Mouse (Mus musculus): ENCODE results near the gene Gpatch8. TPM values are rescaled to one million over a fixed set of nuclear protein-coding genes. Genes with fewer than 3 reads are reported as not detected.

The Gpatch8 gene
- polyA plus RNA-seq, 1 experiment: 34.5 TPM

GRCm38 (mm10) chr11:102449043-102450008 lies 106.9 kb downstream of the Gpatch8 start:
- no peak overlapping the region for H3K27ac ChIP-seq (ENCODE audit: control insufficient read depth, insufficient read depth, low read length)
- H3K4me3 ChIP-seq (ENCODE audit: control insufficient read depth, insufficient read depth, low read length): no peak overlapping the region
- no peak for DNase-seq
- TF ChIP-seq POLR2A (IDR thresholded peaks at IDR 0.05; ENCODE audit: control insufficient read depth, extremely low read depth, insufficient read depth, low read length, poor library complexity) (no peak), CTCF (IDR thresholded peaks at IDR 0.05; ENCODE audit: borderline replicate concordance, control insufficient read depth, extremely low read depth, insufficient read depth, low read length, poor library complexity) (no peak)
- H3K36me3 ChIP-seq (ENCODE audit: control insufficient read depth, insufficient read depth, low read length): no peaks in the 10 kb centered on the region
- peaks cover 12% of the 10 kb centered on the region; the same call in 1 of the 2 replicates for H3K27me3 ChIP-seq (ENCODE audit: control insufficient read depth, insufficient read depth, low read length)
- H3K4me1 ChIP-seq (replicated peaks; ENCODE audit: control insufficient read depth, insufficient read depth, low read length): peaks cover 7% of the 10 kb centered on the region
- WGBS: 78% methylated on average over 17 of the region's 17 CpGs

DNA sequence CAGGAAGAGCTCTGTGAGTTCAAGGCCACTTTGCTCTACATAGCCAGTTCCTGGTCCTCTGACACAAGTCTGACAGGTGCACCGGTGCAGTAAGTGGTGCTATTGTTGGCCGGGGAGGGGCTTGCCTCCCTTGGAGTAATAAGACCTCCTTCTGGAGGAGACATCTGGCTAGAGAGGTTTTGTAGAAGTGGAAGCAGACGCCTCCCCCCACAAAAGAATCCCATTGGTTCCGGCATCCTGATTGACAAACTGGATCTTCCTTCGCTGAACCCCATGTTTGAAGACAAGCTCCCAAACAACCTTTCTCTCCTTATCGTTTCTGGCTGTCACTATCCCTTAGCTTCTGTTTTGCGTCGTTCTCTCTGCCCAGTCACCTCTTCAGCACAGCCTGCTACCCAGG lies 107.9 kb downstream of the Gpatch8 start:
- Histone ChIP-seq H3K4me1 (replicated peaks; ENCODE audit: control insufficient read depth, insufficient read depth, low read length) (peaks cover 7% of the 10 kb centered on the region), H3K4me3 (ENCODE audit: control insufficient read depth, insufficient read depth, low read length) (no peak overlapping the region), H3K27me3 (ENCODE audit: control insufficient read depth, insufficient read depth, low read length) (peaks cover 12% of the 10 kb centered on the region; the same call in 1 of the 2 replicates), H3K27ac (ENCODE audit: control insufficient read depth, insufficient read depth, low read length) (no peak overlapping the region), H3K36me3 (ENCODE audit: control insufficient read depth, insufficient read depth, low read length) (no peaks in the 10 kb centered on the region)
- 37% methylated on average over 8 of the region's 8 CpGs for WGBS
- TF ChIP-seq CTCF (IDR thresholded peaks at IDR 0.05; ENCODE audit: borderline replicate concordance, control insufficient read depth, extremely low read depth, insufficient read depth, low read length, poor library complexity): no peak
- no peak for TF ChIP-seq POLR2A (IDR thresholded peaks at IDR 0.05; ENCODE audit: control insufficient read depth, extremely low read depth, insufficient read depth, low read length, poor library complexity)
- DNase-seq: no peak

DNA sequence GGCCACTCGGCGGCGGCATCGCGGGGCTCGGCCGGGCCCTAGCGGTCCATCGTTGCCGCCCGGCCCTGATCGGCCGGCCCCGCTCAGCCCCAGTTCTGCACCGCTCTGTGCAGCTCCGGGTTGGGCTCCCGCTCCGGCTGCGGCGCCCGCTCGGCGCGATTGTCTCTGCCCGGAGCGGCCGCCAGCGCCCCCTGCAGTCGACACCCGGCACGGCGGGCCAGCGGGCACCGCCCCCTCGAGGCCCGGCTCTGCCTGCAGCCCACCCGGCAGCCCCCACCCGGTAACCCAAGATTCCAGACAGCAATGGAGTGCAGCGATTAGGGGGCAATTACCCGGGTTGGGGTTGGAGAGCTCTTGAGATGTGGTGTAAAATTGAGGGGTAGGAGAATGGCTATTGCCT lies 108.7 kb downstream of the Gpatch8 start, which contains the start of gene Fam171a2:
Gene Fam171a2 (minus strand): TSS at position 186 of the 400 bp plus-strand sequence.
- H3K4me3 ChIP-seq (ENCODE audit: control insufficient read depth, insufficient read depth, low read length): peak within 1 kb of the TSS; percentile 41
- under 1% methylated on average over 40 of the region's 40 CpGs for WGBS

DNA sequence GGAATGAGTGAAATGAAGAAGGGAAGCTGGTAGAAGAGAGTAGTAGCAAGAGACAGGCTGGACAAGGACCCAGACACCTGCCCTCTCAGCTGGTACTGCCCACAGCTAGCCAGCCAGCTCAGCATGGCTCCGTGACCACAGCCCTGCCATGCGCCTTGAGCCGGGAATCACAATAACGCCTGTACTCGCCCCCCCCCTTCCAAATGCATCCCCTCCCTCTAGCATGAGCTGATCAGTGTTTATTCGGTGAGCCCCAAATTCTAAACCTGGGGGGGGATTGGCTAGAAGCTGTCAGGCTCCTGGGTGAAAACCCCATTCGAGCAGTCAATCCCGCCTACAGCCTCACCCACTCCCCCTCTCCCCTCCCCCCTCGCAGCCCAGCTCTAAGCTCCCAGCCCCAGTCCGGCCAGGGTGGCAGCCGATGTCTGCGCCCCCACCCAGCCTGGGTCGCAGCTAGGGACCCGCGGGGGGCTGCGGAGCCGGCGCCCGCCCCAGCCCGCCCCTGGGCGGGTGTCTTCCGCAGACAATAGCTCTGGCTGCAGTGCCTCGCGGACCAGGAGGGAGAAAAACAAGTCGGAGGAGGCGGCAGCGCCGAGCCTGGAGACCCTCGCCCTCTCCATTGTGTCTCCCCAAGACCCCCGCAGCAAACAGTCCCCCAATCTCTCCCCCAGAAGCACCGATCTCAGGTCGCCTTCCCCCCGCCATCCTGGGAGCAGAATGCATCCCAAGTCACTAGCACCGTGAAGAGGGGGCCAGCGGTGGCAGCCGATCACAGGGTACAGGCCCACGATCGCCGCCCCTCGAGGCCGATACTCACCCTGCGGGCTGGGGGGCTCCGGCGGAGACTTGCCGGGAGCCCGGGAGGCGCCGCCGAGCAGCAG lies 109.4 kb downstream of the Gpatch8 start:
- WGBS: 2% methylated on average over 49 of the region's 49 CpGs
- no peak for DNase-seq
- Histone ChIP-seq H3K36me3 (ENCODE audit: control insufficient read depth, insufficient read depth, low read length) (no peaks in the 10 kb centered on the region), H3K4me3 (ENCODE audit: control insufficient read depth, insufficient read depth, low read length) (peak overlapping the region; percentile 41), H3K27ac (ENCODE audit: control insufficient read depth, insufficient read depth, low read length) (no peak overlapping the region), H3K4me1 (replicated peaks; ENCODE audit: control insufficient read depth, insufficient read depth, low read length) (peaks cover 7% of the 10 kb centered on the region), H3K27me3 (ENCODE audit: control insufficient read depth, insufficient read depth, low read length) (peaks cover 12% of the 10 kb centered on the region; the same call in 1 of the 2 replicates)
- TF ChIP-seq POLR2A (IDR thresholded peaks at IDR 0.05; ENCODE audit: control insufficient read depth, extremely low read depth, insufficient read depth, low read length, poor library complexity) (no peak), CTCF (IDR thresholded peaks at IDR 0.05; ENCODE audit: borderline replicate concordance, control insufficient read depth, extremely low read depth, insufficient read depth, low read length, poor library complexity) (no peak)

More for the DNA sequence above, 108.7 kb downstream of the Gpatch8 start, which contains the start of gene Fam171a2:
- peaks cover 12% of the 10 kb centered on the region; the same call in 1 of the 2 replicates for H3K27me3 ChIP-seq (ENCODE audit: control insufficient read depth, insufficient read depth, low read length)
- peaks cover 7% of the 10 kb centered on the region for H3K4me1 ChIP-seq (replicated peaks; ENCODE audit: control insufficient read depth, insufficient read depth, low read length)
- peak; percentile 84 for DNase-seq
- H3K36me3 ChIP-seq (ENCODE audit: control insufficient read depth, insufficient read depth, low read length): no peaks in the 10 kb centered on the region
- H3K27ac ChIP-seq (ENCODE audit: control insufficient read depth, insufficient read depth, low read length): no peak within 1 kb of the TSS
- TF ChIP-seq CTCF (IDR thresholded peaks at IDR 0.05; ENCODE audit: borderline replicate concordance, control insufficient read depth, extremely low read depth, insufficient read depth, low read length, poor library complexity): peak; percentile 94
- TF ChIP-seq POLR2A (IDR thresholded peaks at IDR 0.05; ENCODE audit: control insufficient read depth, extremely low read depth, insufficient read depth, low read length, poor library complexity): no peak

GRCm38 (mm10) chr11:102445891-102446361 lies 110.3 kb downstream of the Gpatch8 start:
- no peak overlapping the region for H3K4me3 ChIP-seq (ENCODE audit: control insufficient read depth, insufficient read depth, low read length)
- H3K27me3 ChIP-seq (ENCODE audit: control insufficient read depth, insufficient read depth, low read length): peaks cover 12% of the 10 kb centered on the region; the same call in 1 of the 2 replicates
- TF ChIP-seq CTCF (IDR thresholded peaks at IDR 0.05; ENCODE audit: borderline replicate concordance, control insufficient read depth, extremely low read depth, insufficient read depth, low read length, poor library complexity) (no peak), POLR2A (IDR thresholded peaks at IDR 0.05; ENCODE audit: control insufficient read depth, extremely low read depth, insufficient read depth, low read length, poor library complexity) (no peak)
- 69% methylated on average over 7 of the region's 7 CpGs for WGBS
- H3K36me3 ChIP-seq (ENCODE audit: control insufficient read depth, insufficient read depth, low read length): no peaks in the 10 kb centered on the region
- H3K27ac ChIP-seq (ENCODE audit: control insufficient read depth, insufficient read depth, low read length): no peak overlapping the region
- H3K4me1 ChIP-seq (replicated peaks; ENCODE audit: control insufficient read depth, insufficient read depth, low read length): peaks cover 7% of the 10 kb centered on the region
- DNase-seq: no peak
